Mouse (Mus musculus): ENCODE data around the gene Hmgxb4. TPM values are rescaled to one million over a fixed set of nuclear protein-coding genes. Genes with fewer than 3 reads are reported as not detected.
A peak's percentile ranks its signal among the peaks of the same experiment; 100 is the strongest.

Gene Hmgxb4
- total and polyA plus RNA-seq, 2 experiments from 2014 or later = 9.0 to 17.0 TPM

GRCm38 (mm10) chr8:74981809-74982208, 11.3 kb upstream of the Hmgxb4 start:
- DNase-seq (ENCODE audit: low spot score) = no peak
- Histone ChIP-seq H3K4me2 (ENCODE audit: low read depth, low read length) (no peak overlapping the region), H3K4me3 (ENCODE audit: low read depth, low read length) (no peak overlapping the region), H3K9ac (replicated peaks; ENCODE audit: low read depth, low read length) (no peak overlapping the region), H3K27me3 (ENCODE audit: control insufficient read depth, insufficient read depth, low read length) (no peaks in the 10 kb centered on the region), H3K9me3 (replicated peaks; ENCODE audit: control insufficient read depth, low read length) (no peaks in the 10 kb centered on the region), H3K27ac (ENCODE audit: low read depth) (no peak overlapping the region), H3K36me3 (replicated peaks; ENCODE audit: control insufficient read depth, insufficient read depth, low read length) (no peaks in the 10 kb centered on the region), H3K4me1 (ENCODE audit: control insufficient read depth, insufficient read depth) (no peaks in the 10 kb centered on the region)
- no peak for TF ChIP-seq EP300 (IDR thresholded peaks at IDR 0.05; ENCODE audit: low read depth)
- no peak for TF ChIP-seq CTCF (IDR thresholded peaks at IDR 0.05; ENCODE audit: low read depth)
- no peak for ATAC-seq (ENCODE audit: insufficient read depth, low read depth)
- 80% methylated on average over 6 of the region's 6 CpGs for WGBS

GRCm38 (mm10) chr8:74987436-74987835, 5.7 kb upstream of the Hmgxb4 start:
- H3K4me2 ChIP-seq (ENCODE audit: low read depth, low read length) = no peak overlapping the region
- H3K9ac ChIP-seq (replicated peaks; ENCODE audit: low read depth, low read length) = no peak overlapping the region
- no peaks in the 10 kb centered on the region for H3K4me1 ChIP-seq (ENCODE audit: control insufficient read depth, insufficient read depth)
- 83% methylated on average over 5 of the region's 5 CpGs for WGBS
- H3K36me3 ChIP-seq (replicated peaks; ENCODE audit: control insufficient read depth, insufficient read depth, low read length) = no peaks in the 10 kb centered on the region
- no peaks in the 10 kb centered on the region for H3K9me3 ChIP-seq (replicated peaks; ENCODE audit: control insufficient read depth, low read length)
- TF ChIP-seq CTCF (IDR thresholded peaks at IDR 0.05; ENCODE audit: low read depth) = no peak
- TF ChIP-seq EP300 (IDR thresholded peaks at IDR 0.05; ENCODE audit: low read depth) = no peak
- DNase-seq (ENCODE audit: low spot score) = no peak
- H3K27me3 ChIP-seq (ENCODE audit: control insufficient read depth, insufficient read depth, low read length) = no peaks in the 10 kb centered on the region
- H3K27ac ChIP-seq (ENCODE audit: low read depth) = no peak overlapping the region
- no peak overlapping the region for H3K4me3 ChIP-seq (ENCODE audit: low read depth, low read length)
- ATAC-seq (ENCODE audit: insufficient read depth, low read depth) = no peak

DNA sequence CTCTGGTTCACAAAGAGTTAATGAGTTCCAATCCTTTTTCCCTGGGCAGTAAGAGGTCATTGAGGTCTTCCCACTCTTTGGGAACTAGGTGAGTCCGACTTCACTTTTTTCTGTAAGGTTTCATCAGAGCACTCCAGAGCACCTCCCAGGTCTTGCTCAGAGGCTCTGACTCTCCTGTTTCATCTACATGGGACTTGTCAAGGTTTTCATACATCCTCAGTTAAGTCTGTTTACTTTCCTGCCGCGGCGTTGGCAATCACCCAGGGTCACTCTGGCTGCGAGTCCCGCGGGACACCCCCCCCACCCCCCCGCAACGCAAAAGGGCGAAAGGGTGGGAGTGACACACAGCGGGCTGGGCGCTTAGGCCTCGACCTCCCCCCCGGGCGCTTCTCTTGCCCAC, 3.1 kb upstream of the Hmgxb4 start:
- peak overlapping the region; percentile 38 for H3K4me2 ChIP-seq (ENCODE audit: low read depth, low read length)
- DNase-seq (ENCODE audit: low spot score) (no peak), ATAC-seq (ENCODE audit: insufficient read depth, low read depth) (no peak)
- no peak overlapping the region for H3K9ac ChIP-seq (replicated peaks; ENCODE audit: low read depth, low read length)
- H3K27ac ChIP-seq (ENCODE audit: low read depth) = no peak overlapping the region
- TF ChIP-seq CTCF (IDR thresholded peaks at IDR 0.05; ENCODE audit: low read depth) = no peak
- TF ChIP-seq EP300 (IDR thresholded peaks at IDR 0.05; ENCODE audit: low read depth) = no peak
- H3K4me1 ChIP-seq (ENCODE audit: control insufficient read depth, insufficient read depth) = 0 out of 2 replicates have a peak, but pooled peaks cover 5% of the 10 kb centered on the region
- no peak overlapping the region for H3K4me3 ChIP-seq (ENCODE audit: low read depth, low read length)
- no peaks in the 10 kb centered on the region for H3K27me3 ChIP-seq (ENCODE audit: control insufficient read depth, insufficient read depth, low read length)
- 25% methylated on average over 15 of the region's 15 CpGs for WGBS
- H3K36me3 ChIP-seq (replicated peaks; ENCODE audit: control insufficient read depth, insufficient read depth, low read length) = no peaks in the 10 kb centered on the region
- H3K9me3 ChIP-seq (replicated peaks; ENCODE audit: control insufficient read depth, low read length) = no peaks in the 10 kb centered on the region

DNA sequence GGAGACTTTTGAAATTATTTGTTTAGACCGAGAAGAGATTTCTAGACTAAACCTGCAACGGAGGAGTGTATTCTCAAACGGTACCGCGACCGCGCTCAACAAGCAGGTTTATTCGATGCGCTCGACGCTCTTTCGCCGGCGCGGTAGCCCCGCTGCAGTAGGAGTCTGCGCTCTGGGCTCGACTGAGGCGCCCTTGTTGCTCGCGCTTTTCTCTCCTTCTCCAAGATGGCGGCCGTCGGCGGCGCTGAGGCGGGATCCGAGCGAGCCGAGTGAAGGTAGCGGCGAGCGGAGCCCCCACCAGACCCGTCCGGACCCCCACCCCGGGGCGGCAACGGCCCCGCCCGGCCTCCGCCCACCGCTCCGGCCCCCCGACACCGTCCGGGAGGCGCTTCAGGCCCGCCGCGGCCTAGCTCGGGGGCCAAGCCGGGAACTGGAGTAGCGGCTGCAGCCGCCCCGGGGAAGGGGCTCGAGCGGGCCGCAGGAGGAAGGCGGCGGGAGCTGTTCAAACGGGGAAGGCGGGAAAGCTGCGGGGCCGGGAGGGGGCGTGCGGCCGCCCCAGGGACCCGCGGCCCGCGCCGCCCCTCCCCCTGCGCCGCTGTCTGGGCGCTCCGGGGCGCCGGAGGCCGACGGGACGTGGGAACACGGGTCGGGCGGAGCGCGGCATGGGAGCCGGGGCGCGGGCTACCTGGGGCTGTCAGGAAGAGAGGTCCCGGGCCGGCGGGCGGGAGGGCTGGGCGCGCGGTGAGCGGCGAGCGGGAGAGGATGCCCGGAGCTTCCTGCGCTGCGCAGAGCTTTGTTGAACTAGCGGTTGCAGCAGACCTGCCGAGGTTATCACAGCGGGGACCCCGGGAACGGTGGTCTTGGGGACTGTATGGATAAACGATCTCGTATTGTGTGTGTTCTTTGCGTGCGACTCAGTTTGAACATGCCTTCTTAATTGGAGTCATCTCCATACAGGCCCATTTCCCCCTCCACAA, 607 bp downstream of the Hmgxb4 start:
- peak overlapping the region; percentile 93 for H3K27ac ChIP-seq (ENCODE audit: low read depth)
- H3K4me2 ChIP-seq (ENCODE audit: low read depth, low read length) = peak overlapping the region; percentile 89
- peak overlapping the region; percentile 91 for H3K4me3 ChIP-seq (ENCODE audit: low read depth, low read length)
- H3K4me1 ChIP-seq (ENCODE audit: control insufficient read depth, insufficient read depth) = 0 out of 2 replicates have a peak, but pooled peaks cover 5% of the 10 kb centered on the region
- peak; percentile 94 for DNase-seq (ENCODE audit: low spot score)
- H3K36me3 ChIP-seq (replicated peaks; ENCODE audit: control insufficient read depth, insufficient read depth, low read length) = peaks cover 3% of the 10 kb centered on the region
- TF ChIP-seq EP300 (IDR thresholded peaks at IDR 0.05; ENCODE audit: low read depth) (no peak), CTCF (IDR thresholded peaks at IDR 0.05; ENCODE audit: low read depth) (no peak)
- no peaks in the 10 kb centered on the region for H3K27me3 ChIP-seq (ENCODE audit: control insufficient read depth, insufficient read depth, low read length)
- WGBS = under 1% methylated on average over 105 of the region's 111 CpGs
- H3K9ac ChIP-seq (replicated peaks; ENCODE audit: low read depth, low read length) = peak overlapping the region; percentile 96
- H3K9me3 ChIP-seq (replicated peaks; ENCODE audit: control insufficient read depth, low read length) = no peaks in the 10 kb centered on the region
- peak; percentile 96 for ATAC-seq (ENCODE audit: insufficient read depth, low read depth)

GRCm38 (mm10) chr8:74994540-74994939, 1.4 kb downstream of the Hmgxb4 start:
- no peak for DNase-seq (ENCODE audit: low spot score)
- Histone ChIP-seq H3K4me2 (ENCODE audit: low read depth, low read length) (peak overlapping the region; percentile 89), H3K27ac (ENCODE audit: low read depth) (peak overlapping the region; percentile 93; the same call in 1 of the 2 replicates), H3K27me3 (ENCODE audit: control insufficient read depth, insufficient read depth, low read length) (no peaks in the 10 kb centered on the region), H3K9ac (replicated peaks; ENCODE audit: low read depth, low read length) (peak overlapping the region; percentile 96), H3K4me1 (ENCODE audit: control insufficient read depth, insufficient read depth) (0 out of 2 replicates have a peak, but pooled peaks cover 5% of the 10 kb centered on the region), H3K36me3 (replicated peaks; ENCODE audit: control insufficient read depth, insufficient read depth, low read length) (peaks cover 11% of the 10 kb centered on the region), H3K4me3 (ENCODE audit: low read depth, low read length) (peak overlapping the region; percentile 91), H3K9me3 (replicated peaks; ENCODE audit: control insufficient read depth, low read length) (no peaks in the 10 kb centered on the region)
- TF ChIP-seq EP300 (IDR thresholded peaks at IDR 0.05; ENCODE audit: low read depth) (no peak), CTCF (IDR thresholded peaks at IDR 0.05; ENCODE audit: low read depth) (no peak)
- 9% methylated on average over 7 of the region's 7 CpGs for WGBS
- ATAC-seq (ENCODE audit: insufficient read depth, low read depth) = no peak
